Mouse (Mus musculus): ENCODE data around the gene Timeless.

The Timeless gene

DNA sequence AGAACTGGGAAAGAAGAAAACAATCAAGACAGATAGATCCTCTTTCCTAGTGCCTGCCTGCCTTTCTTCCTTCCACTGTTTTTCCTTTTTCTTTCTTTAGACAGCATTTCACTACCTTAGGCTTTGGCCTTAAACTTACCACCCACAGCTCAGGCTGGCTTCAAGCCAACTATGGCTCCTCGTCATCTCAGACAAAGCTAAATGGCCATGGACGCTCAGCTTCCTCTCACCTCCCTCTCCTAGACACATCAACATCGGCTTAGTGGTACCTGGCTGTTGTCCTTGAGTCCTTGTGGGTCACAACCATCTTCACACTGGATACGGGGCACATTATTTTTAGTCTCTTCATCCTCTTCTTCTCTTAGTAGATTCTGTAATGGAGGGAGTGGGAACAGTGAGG is 65.4 kb downstream of the Timeless start:
- no peak for DNase-seq (ENCODE audit: low spot score)

DNA sequence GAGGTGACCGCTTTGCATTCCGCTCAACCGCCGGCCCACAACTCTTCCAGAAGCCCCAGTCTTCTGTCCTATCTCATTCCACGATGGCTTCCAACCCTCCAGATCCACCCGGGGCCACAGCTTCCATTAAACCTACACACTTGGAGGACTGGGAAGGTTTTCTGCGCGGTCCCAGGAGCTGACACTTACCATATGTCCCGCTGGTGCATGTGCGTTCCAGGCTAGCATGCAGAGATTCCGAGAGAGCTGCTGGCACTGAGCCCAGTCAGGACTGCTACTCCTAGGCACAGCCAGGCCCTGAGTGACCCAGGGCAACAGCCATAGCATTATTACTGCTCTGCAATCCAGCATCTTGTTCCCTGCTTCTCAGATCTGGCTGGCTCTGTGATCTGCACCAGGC is 65.8 kb downstream of the Timeless start:
- no peak for DNase-seq (ENCODE audit: low spot score)

DNA sequence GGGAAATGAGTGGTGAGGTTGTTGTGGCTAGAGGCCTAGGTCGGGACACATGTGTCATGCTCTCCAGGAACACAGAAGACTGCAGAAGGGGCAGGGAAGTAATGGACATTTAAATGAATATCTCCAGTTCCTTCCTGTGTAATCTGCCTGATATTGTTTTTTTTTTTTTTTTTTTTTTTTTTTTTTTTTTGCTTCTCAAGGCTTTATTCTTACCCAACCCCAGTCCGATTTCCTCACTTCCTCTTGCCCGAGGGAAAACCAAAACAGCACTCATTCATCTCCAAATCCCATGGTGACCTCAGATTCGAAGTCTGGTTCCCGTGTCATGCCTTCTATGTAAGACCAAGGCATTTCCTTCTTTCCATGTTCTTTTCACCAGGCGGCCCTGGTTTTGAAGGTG is 66.4 kb downstream of the Timeless start:
- no peak for DNase-seq (ENCODE audit: low spot score)

DNA sequence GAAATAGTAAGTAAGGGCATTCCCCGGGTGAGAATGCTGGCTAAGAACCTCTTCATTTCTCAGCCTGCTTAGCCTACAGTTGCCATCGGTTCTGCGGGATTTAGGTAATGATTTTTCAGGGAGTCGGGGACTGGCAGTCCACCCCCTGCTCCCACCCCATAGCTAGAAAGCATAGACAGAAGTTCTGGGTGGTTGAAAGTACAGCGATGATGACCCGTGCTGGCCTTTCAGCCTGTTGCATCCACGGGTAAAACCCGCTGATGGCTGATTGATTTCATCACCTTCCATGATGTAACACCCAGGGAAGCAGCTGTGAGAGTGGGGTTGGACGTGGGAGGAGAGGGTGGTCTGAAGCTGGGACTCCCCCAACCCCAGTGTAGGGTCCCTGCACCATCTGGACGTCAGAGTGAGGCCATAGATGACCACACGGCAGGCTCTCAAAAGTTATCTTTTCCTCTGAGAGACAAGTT is 66.9 kb downstream of the Timeless start, which contains the start of gene Il23a:
Gene Il23a, minus strand, starts transcription at position 51 of the 470 bp plus-strand sequence.
- DNase-seq (ENCODE audit: low spot score), result no peak

DNA sequence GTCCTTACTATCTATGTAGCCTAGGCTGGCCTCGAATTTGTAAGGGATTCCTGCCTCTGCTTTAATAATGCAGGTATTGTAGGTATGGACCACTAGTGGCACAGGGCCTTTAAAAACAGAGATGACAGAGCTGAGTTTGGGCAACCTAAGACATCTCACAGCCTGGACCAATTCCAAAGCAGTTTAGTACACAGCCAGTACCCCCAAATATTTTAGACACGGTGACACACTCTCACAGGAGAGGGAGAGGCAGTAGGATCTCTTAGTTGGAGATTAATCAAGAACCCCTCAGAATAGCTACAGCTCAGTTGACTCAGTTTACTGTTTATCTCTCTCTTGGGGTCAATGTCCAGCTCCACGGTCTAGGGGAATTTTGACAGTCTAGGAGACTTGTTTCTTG is 70.5 kb downstream of the Timeless start:
- DNase-seq (ENCODE audit: low spot score), result no peak
